Mouse (Mus musculus) hindbrain, embryonic 10.5 days (tissue): Measurements from ENCODE around the gene Prrc2b. TPM values are rescaled to one million over a fixed set of nuclear protein-coding genes. Genes with fewer than 3 reads are reported as not detected.

Experiments
- DNase-seq: peaks from one replicate; pipeline ENCODE4 v3.0.0-alpha.2; 2017; ENCODE audit warnings: low spot score
- H3K27ac ChIP-seq: fragments of 300-500 bp; sonication (generic); 2 replicates; pipeline ENCODE4 v1.5.1; 2016; ENCODE audit warnings: mild to moderate bottlenecking, moderate library complexity
- H3K27me3 ChIP-seq: fragments of 300-500 bp; sonication (generic); 2 replicates; pipeline ENCODE4 v1.6.1; 2016; ENCODE audit warnings: mild to moderate bottlenecking; ENCODE audit not compliant: poor library complexity, insufficient read depth, severe bottlenecking
- H3K36me3 ChIP-seq: fragments of 300-500 bp; sonication (generic); 2 replicates; pipeline ENCODE4 v1.6.1; 2016; ENCODE audit warnings: mild to moderate bottlenecking, moderate library complexity
- H3K4me1 ChIP-seq: fragments of 300-500 bp; sonication (generic); replicated peaks from 2 replicates; pipeline ENCODE4 v1.6.1; 2016; ENCODE audit warnings: mild to moderate bottlenecking
- H3K4me3 ChIP-seq: fragments of 300-500 bp; sonication (generic); 2 replicates; pipeline ENCODE4 v1.5.1; 2016; ENCODE audit warnings: mild to moderate bottlenecking, moderate library complexity
- H3K9me3 ChIP-seq: fragments of 300-500 bp; sonication (generic); 2 replicates; pipeline ENCODE4 v1.6.1; 2016; ENCODE audit warnings: mild to moderate bottlenecking, moderate library complexity
- WGBS: fragments of 180-500 bp; shearing (Covaris S2); methylation state at CpG from one replicate; pipeline ENCODE4 v1.1.7; 2016; 5-methylcytosine and 5-hydroxymethylcytosine counted together
- polyA plus RNA-seq: library from polyadenylated mRNA; unstranded; fragments of >200 nt; fragmentation: Nextera tagmentation; extraction: Ambion mirVana; gene quantifications from 2 replicates; pipeline ENCODE4 v1.2.1, GENCODE M21; 2016

Prrc2b gene
- polyA plus RNA-seq, 1 experiment from 2014 or later, result 68.9 TPM

- H3K27me3 ChIP-seq, result peaks cover 4% of the 10 kb centered on the region; the same call in 1 of the 2 replicates
- H3K4me1 ChIP-seq, result peaks cover 35% of the 10 kb centered on the region
Observed at GRCm38 (mm10) chr2:32127653-32128535, 23.0 kb upstream of the Prrc2b start.

GRCm38 (mm10) chr2:32128536-32128841 is 22.4 kb upstream of the Prrc2b start:
- no peak overlapping the region for H3K4me3 ChIP-seq
- DNase-seq, result no peak
- H3K36me3 ChIP-seq, result no peaks in the 10 kb centered on the region
- peak overlapping the region; percentile 31; the same call in 1 of the 2 replicates for H3K27ac ChIP-seq
- H3K27me3 ChIP-seq, result peaks cover 4% of the 10 kb centered on the region; the same call in 1 of the 2 replicates
- peaks cover 36% of the 10 kb centered on the region for H3K4me1 ChIP-seq
- H3K9me3 ChIP-seq, result no peaks in the 10 kb centered on the region
- WGBS, result 85% methylated on average over 5 of the region's 5 CpGs

More at GRCm38 (mm10) chr2:32127653-32128535, 23.0 kb upstream of the Prrc2b start:
- Histone ChIP-seq H3K4me3 (no peak overlapping the region), H3K9me3 (no peaks in the 10 kb centered on the region), H3K36me3 (no peaks in the 10 kb centered on the region), H3K27ac (peak overlapping the region; percentile 62; the same call in 1 of the 2 replicates)
- DNase-seq, result no peak
- WGBS, result 32% methylated on average over 16 of the region's 16 CpGs

GRCm38 (mm10) chr2:32129383-32130074 is 21.4 kb upstream of the Prrc2b start:
- no peaks in the 10 kb centered on the region for H3K9me3 ChIP-seq
- 65% methylated on average over 11 of the region's 11 CpGs for WGBS
- no peak for DNase-seq
- peaks cover 36% of the 10 kb centered on the region for H3K4me1 ChIP-seq
- H3K4me3 ChIP-seq, result no peak overlapping the region
- peak overlapping the region; percentile 70 for H3K27ac ChIP-seq
- H3K36me3 ChIP-seq, result no peaks in the 10 kb centered on the region
- peaks cover 4% of the 10 kb centered on the region; the same call in 1 of the 2 replicates for H3K27me3 ChIP-seq

GRCm38 (mm10) chr2:32130435-32130834 is 20.4 kb upstream of the Prrc2b start:
- Histone ChIP-seq H3K9me3 (no peaks in the 10 kb centered on the region), H3K4me1 (peaks cover 36% of the 10 kb centered on the region), H3K36me3 (no peaks in the 10 kb centered on the region), H3K4me3 (no peak overlapping the region), H3K27ac (no peak overlapping the region; the same call in 1 of the 2 replicates), H3K27me3 (peaks cover 4% of the 10 kb centered on the region; the same call in 1 of the 2 replicates)
- WGBS, result 36% methylated on average over 6 of the region's 6 CpGs
- peak; percentile 50 for DNase-seq

GRCm38 (mm10) chr2:32131205-32131834 is 19.6 kb upstream of the Prrc2b start:
- no peak overlapping the region for H3K4me3 ChIP-seq
- H3K4me1 ChIP-seq, result peaks cover 36% of the 10 kb centered on the region
- no peaks in the 10 kb centered on the region for H3K9me3 ChIP-seq
- H3K27me3 ChIP-seq, result peaks cover 4% of the 10 kb centered on the region; the same call in 1 of the 2 replicates
- DNase-seq, result no peak
- H3K36me3 ChIP-seq, result no peaks in the 10 kb centered on the region
- peak overlapping the region; percentile 67 for H3K27ac ChIP-seq
- WGBS, result 86% methylated on average over 9 of the region's 9 CpGs

- Histone ChIP-seq H3K36me3 (no peaks in the 10 kb centered on the region), H3K27me3 (peaks cover 4% of the 10 kb centered on the region; the same call in 1 of the 2 replicates), H3K4me3 (no peak overlapping the region), H3K9me3 (no peaks in the 10 kb centered on the region), H3K27ac (no peak overlapping the region), H3K4me1 (peaks cover 38% of the 10 kb centered on the region)
- 74% methylated on average over 6 of the region's 6 CpGs for WGBS
- no peak for DNase-seq
Observed at GRCm38 (mm10) chr2:32131866-32132566, 18.9 kb upstream of the Prrc2b start.

- Histone ChIP-seq H3K4me3 (peak overlapping the region; percentile 29), H3K9me3 (no peaks in the 10 kb centered on the region), H3K27me3 (peaks cover 4% of the 10 kb centered on the region; the same call in 1 of the 2 replicates), H3K4me1 (peaks cover 43% of the 10 kb centered on the region), H3K36me3 (no peaks in the 10 kb centered on the region), H3K27ac (0 out of 2 replicates have a peak overlapping the region, but pooled peaks have one; percentile 2)
- peak; percentile 81 for DNase-seq
- 3% methylated on average over 12 of the region's 12 CpGs for WGBS
Observed at GRCm38 (mm10) chr2:32132567-32132992, 18.3 kb upstream of the Prrc2b start.

GRCm38 (mm10) chr2:32134039-32134438 is 16.8 kb upstream of the Prrc2b start:
- Histone ChIP-seq H3K27ac (no peak overlapping the region), H3K4me1 (peaks cover 36% of the 10 kb centered on the region), H3K4me3 (no peak overlapping the region), H3K36me3 (no peaks in the 10 kb centered on the region), H3K9me3 (no peaks in the 10 kb centered on the region), H3K27me3 (no peaks in the 10 kb centered on the region; the same call in 1 of the 2 replicates)
- peak; percentile 85 for DNase-seq
- WGBS, result 3% methylated on average over 2 of the region's 2 CpGs

GRCm38 (mm10) chr2:32137667-32138266 is 13.1 kb upstream of the Prrc2b start:
- H3K36me3 ChIP-seq, result no peaks in the 10 kb centered on the region
- peak; percentile 97 for DNase-seq
- peak overlapping the region; percentile 75 for H3K4me3 ChIP-seq
- peaks cover 29% of the 10 kb centered on the region for H3K4me1 ChIP-seq
- WGBS, result under 1% methylated on average over 40 of the region's 40 CpGs
- no peaks in the 10 kb centered on the region for H3K27me3 ChIP-seq
- no peaks in the 10 kb centered on the region for H3K9me3 ChIP-seq
- peak overlapping the region; percentile 89 for H3K27ac ChIP-seq

- WGBS, result 82% methylated on average over 5 of the region's 5 CpGs
- no peak overlapping the region for H3K4me3 ChIP-seq
- H3K27ac ChIP-seq, result no peak overlapping the region
- no peak for DNase-seq
- no peaks in the 10 kb centered on the region for H3K36me3 ChIP-seq
- no peaks in the 10 kb centered on the region for H3K9me3 ChIP-seq
- peaks cover 26% of the 10 kb centered on the region for H3K4me1 ChIP-seq
- H3K27me3 ChIP-seq, result no peaks in the 10 kb centered on the region
Observed at GRCm38 (mm10) chr2:32139377-32139776, 11.5 kb upstream of the Prrc2b start.

GRCm38 (mm10) chr2:32140498-32140934 is 10.4 kb upstream of the Prrc2b start:
- WGBS, result 30% methylated on average over 4 of the region's 4 CpGs
- Histone ChIP-seq H3K27ac (peak overlapping the region; percentile 63), H3K4me1 (peaks cover 26% of the 10 kb centered on the region), H3K9me3 (no peaks in the 10 kb centered on the region), H3K4me3 (no peak overlapping the region), H3K27me3 (no peaks in the 10 kb centered on the region), H3K36me3 (no peaks in the 10 kb centered on the region)
- DNase-seq, result no peak

- H3K4me1 ChIP-seq, result peaks cover 27% of the 10 kb centered on the region
- no peak overlapping the region for H3K27ac ChIP-seq
- 88% methylated on average over 6 of the region's 6 CpGs for WGBS
- no peaks in the 10 kb centered on the region for H3K27me3 ChIP-seq
- no peaks in the 10 kb centered on the region for H3K9me3 ChIP-seq
- no peak overlapping the region for H3K4me3 ChIP-seq
- DNase-seq, result no peak
- H3K36me3 ChIP-seq, result no peaks in the 10 kb centered on the region
Observed at GRCm38 (mm10) chr2:32141602-32142001, 9.3 kb upstream of the Prrc2b start.
